Mouse (Mus musculus) kidney, embryonic 15.5 days (tissue): ENCODE measurements at regions not wholly inside any gene's neighbourhood (a gene's known extent, or its start where the extent isn't known, plus 50 kb on each side); places are given as distances from the start of the nearest gene placed in this dataset.

Experiments used
- ATAC-seq: fragments of 200-750 bp; cut with Nextera tagmentation; replicated peaks from 2 replicates; pipeline ENCODE4 v1.8.0; 2017; ENCODE audit warnings: moderate TSS enrichment; ENCODE audit not compliant: low FRiP score
- H3K27ac ChIP-seq: fragments of 300-500 bp; sonication (generic); 2 replicates; pipeline ENCODE4 v1.5.1; 2015; ENCODE audit warnings: mild to moderate bottlenecking, inconsistent platforms
- H3K27me3 ChIP-seq: fragments of 300-500 bp; sonication (generic); 2 replicates; pipeline ENCODE4 v1.6.1; 2015; ENCODE audit warnings: inconsistent platforms
- H3K36me3 ChIP-seq: fragments of 300-500 bp; sonication (generic); 2 replicates; pipeline ENCODE4 v1.6.1; 2015; ENCODE audit warnings: inconsistent platforms
- H3K4me1 ChIP-seq: fragments of 300-500 bp; sonication (generic); 2 replicates; pipeline ENCODE4 v1.6.1; 2015; ENCODE audit warnings: inconsistent platforms
- H3K4me2 ChIP-seq: fragments of 300-500 bp; sonication (generic); 2 replicates; pipeline ENCODE4 v1.6.1; 2015; ENCODE audit warnings: moderate library complexity, mild to moderate bottlenecking, inconsistent platforms
- H3K4me3 ChIP-seq: fragments of 300-500 bp; sonication (generic); replicated peaks from 2 replicates; pipeline ENCODE4 v1.5.1; 2015; ENCODE audit warnings: mild to moderate bottlenecking, inconsistent platforms
- H3K9ac ChIP-seq: fragments of 300-500 bp; sonication (generic); 2 replicates; pipeline ENCODE4 v1.6.1; 2015; ENCODE audit warnings: mild to moderate bottlenecking, inconsistent platforms
- H3K9me3 ChIP-seq: fragments of 300-500 bp; sonication (generic); replicated peaks from 2 replicates; pipeline ENCODE4 v1.6.1; 2016; ENCODE audit warnings: inconsistent platforms
- WGBS: fragments of 180-500 bp; shearing (Covaris S2); methylation state at CpG from one replicate; pipeline ENCODE4 v1.1.7; 2015; ENCODE audit warnings: mixed read lengths; 5-methylcytosine and 5-hydroxymethylcytosine counted together

GRCm38 (mm10) chr2:103872277-103872636, 74.8 kb upstream of the Caprin1 start:
- Histone ChIP-seq H3K9ac (no peak overlapping the region), H3K9me3 (no peaks in the 10 kb centered on the region), H3K27me3 (no peaks in the 10 kb centered on the region), H3K36me3 (no peaks in the 10 kb centered on the region), H3K27ac (no peak overlapping the region), H3K4me3 (no peak overlapping the region), H3K4me2 (no peak overlapping the region), H3K4me1 (peaks cover 5% of the 10 kb centered on the region; the same call in 1 of the 2 replicates)
- no peak; the same call in 1 of the 2 replicates for ATAC-seq
- WGBS, result 69% methylated on average over 3 of the region's 3 CpGs

- ATAC-seq, result no peak
- Histone ChIP-seq H3K27me3 (no peaks in the 10 kb centered on the region), H3K36me3 (no peaks in the 10 kb centered on the region), H3K9me3 (no peaks in the 10 kb centered on the region), H3K4me1 (peaks cover 5% of the 10 kb centered on the region; the same call in 1 of the 2 replicates), H3K9ac (no peak overlapping the region), H3K4me2 (no peak overlapping the region), H3K4me3 (no peak overlapping the region), H3K27ac (no peak overlapping the region)
- 88% methylated on average over 6 of the region's 6 CpGs for WGBS
These were observed 75.9 kb upstream of the Caprin1 start for GRCm38 (mm10) chr2:103873381-103873780.

- peaks cover 5% of the 10 kb centered on the region; the same call in 1 of the 2 replicates for H3K4me1 ChIP-seq
- no peak for ATAC-seq
- no peak overlapping the region for H3K9ac ChIP-seq
- no peak overlapping the region for H3K27ac ChIP-seq
- H3K27me3 ChIP-seq, result no peaks in the 10 kb centered on the region
- no peak overlapping the region for H3K4me3 ChIP-seq
- no peak overlapping the region for H3K4me2 ChIP-seq
- H3K36me3 ChIP-seq, result no peaks in the 10 kb centered on the region
- H3K9me3 ChIP-seq, result no peaks in the 10 kb centered on the region
- 54% methylated on average over 3 of the region's 3 CpGs for WGBS
These were observed 77.0 kb upstream of the Caprin1 start for GRCm38 (mm10) chr2:103874466-103874865.

GRCm38 (mm10) chr2:103875754-103876153, 78.3 kb upstream of the Caprin1 start:
- 83% methylated on average over 8 of the region's 8 CpGs for WGBS
- Histone ChIP-seq H3K9me3 (no peaks in the 10 kb centered on the region), H3K4me2 (no peak overlapping the region), H3K9ac (no peak overlapping the region), H3K27ac (no peak overlapping the region), H3K27me3 (no peaks in the 10 kb centered on the region), H3K4me1 (peaks cover 5% of the 10 kb centered on the region; the same call in 1 of the 2 replicates), H3K4me3 (no peak overlapping the region), H3K36me3 (no peaks in the 10 kb centered on the region)
- no peak for ATAC-seq

GRCm38 (mm10) chr2:103876236-103876635, 78.8 kb upstream of the Caprin1 start:
- Histone ChIP-seq H3K36me3 (no peaks in the 10 kb centered on the region), H3K4me3 (no peak overlapping the region), H3K4me2 (no peak overlapping the region), H3K9ac (no peak overlapping the region), H3K9me3 (no peaks in the 10 kb centered on the region), H3K27me3 (no peaks in the 10 kb centered on the region), H3K27ac (no peak overlapping the region), H3K4me1 (peaks cover 8% of the 10 kb centered on the region)
- ATAC-seq, result no peak
- WGBS, result 86% methylated on average over 2 of the region's 2 CpGs

- H3K27ac ChIP-seq, result no peak overlapping the region
- WGBS, result 31% methylated on average over 10 of the region's 10 CpGs
- peak; percentile 49; the same call in 1 of the 2 replicates for ATAC-seq
These were observed 76.6 kb upstream of the Lmo2 start for GRCm38 (mm10) chr2:103881026-103881763.

GRCm38 (mm10) chr2:103884926-103885325, 72.9 kb upstream of the Lmo2 start:
- H3K9ac ChIP-seq, result no peak overlapping the region
- peaks cover 14% of the 10 kb centered on the region for H3K27me3 ChIP-seq
- no peak for ATAC-seq
- no peaks in the 10 kb centered on the region for H3K36me3 ChIP-seq
- no peak overlapping the region for H3K4me2 ChIP-seq
- no peaks in the 10 kb centered on the region for H3K9me3 ChIP-seq
- 70% methylated on average over 10 of the region's 10 CpGs for whole genome bisulfite sequencing
- no peak overlapping the region for H3K27ac ChIP-seq
- no peak overlapping the region for H3K4me3 ChIP-seq
- H3K4me1 ChIP-seq, result peaks cover 6% of the 10 kb centered on the region

More at GRCm38 (mm10) chr2:103881026-103881763, 76.6 kb upstream of the Lmo2 start:
- Histone ChIP-seq H3K4me2 (no peak overlapping the region), H3K27me3 (peaks cover 6% of the 10 kb centered on the region; the same call in 1 of the 2 replicates), H3K4me3 (no peak overlapping the region), H3K9me3 (no peaks in the 10 kb centered on the region), H3K4me1 (peaks cover 6% of the 10 kb centered on the region), H3K9ac (no peak overlapping the region), H3K36me3 (no peaks in the 10 kb centered on the region)

- H3K4me3 ChIP-seq, result no peak overlapping the region
These were observed 69.8 kb upstream of the Lmo2 start for GRCm38 (mm10) chr2:103888023-103888422.

GRCm38 (mm10) chr2:103891240-103891767, 66.5 kb upstream of the Lmo2 start:
- peak; percentile 79 for ATAC-seq
- peaks cover 8% of the 10 kb centered on the region; the same call in 1 of the 2 replicates for H3K27me3 ChIP-seq
- peak overlapping the region; percentile 1; the same call in 1 of the 2 replicates for H3K27ac ChIP-seq
- H3K9me3 ChIP-seq, result no peaks in the 10 kb centered on the region
- H3K36me3 ChIP-seq, result no peaks in the 10 kb centered on the region
- H3K9ac ChIP-seq, result no peak overlapping the region
- WGBS, result 8% methylated on average over 9 of the region's 9 CpGs
- H3K4me2 ChIP-seq, result no peak overlapping the region
- peaks cover 29% of the 10 kb centered on the region for H3K4me1 ChIP-seq
- H3K4me3 ChIP-seq, result no peak overlapping the region

More at GRCm38 (mm10) chr2:103888023-103888422, 69.8 kb upstream of the Lmo2 start:
- Histone ChIP-seq H3K9me3 (no peaks in the 10 kb centered on the region), H3K27ac (no peak overlapping the region), H3K9ac (no peak overlapping the region), H3K4me1 (peaks cover 13% of the 10 kb centered on the region), H3K36me3 (no peaks in the 10 kb centered on the region), H3K4me2 (no peak overlapping the region), H3K27me3 (peaks cover 8% of the 10 kb centered on the region; the same call in 1 of the 2 replicates)
- ATAC-seq, result no peak
- WGBS, result 93% methylated on average over 7 of the region's 7 CpGs

GRCm38 (mm10) chr2:103893159-103893740, 64.5 kb upstream of the Lmo2 start:
- Histone ChIP-seq H3K9ac (no peak overlapping the region), H3K4me3 (no peak overlapping the region), H3K9me3 (no peaks in the 10 kb centered on the region), H3K27ac (no peak overlapping the region), H3K36me3 (no peaks in the 10 kb centered on the region), H3K4me1 (peaks cover 37% of the 10 kb centered on the region), H3K27me3 (peaks cover 8% of the 10 kb centered on the region; the same call in 1 of the 2 replicates), H3K4me2 (no peak overlapping the region)
- 89% methylated on average over 2 of the region's 2 CpGs for WGBS
- ATAC-seq, result no peak

GRCm38 (mm10) chr2:103893805-103894204, 64.0 kb upstream of the Lmo2 start:
- H3K4me2 ChIP-seq, result no peak overlapping the region
- H3K9ac ChIP-seq, result no peak overlapping the region
- WGBS, result 44% methylated on average over 2 of the region's 2 CpGs
- peaks cover 8% of the 10 kb centered on the region; the same call in 1 of the 2 replicates for H3K27me3 ChIP-seq
- H3K4me3 ChIP-seq, result no peak overlapping the region
- H3K9me3 ChIP-seq, result no peaks in the 10 kb centered on the region
- no peak overlapping the region for H3K27ac ChIP-seq
- H3K36me3 ChIP-seq, result no peaks in the 10 kb centered on the region
- ATAC-seq, result peak; percentile 65
- peaks cover 37% of the 10 kb centered on the region for H3K4me1 ChIP-seq
